Mouse (Mus musculus): Measurements from ENCODE around the gene Cux1. TPM values are rescaled to one million over a fixed set of nuclear protein-coding genes. Genes with fewer than 3 reads are reported as not detected.
"Not testable (repeated sequence)": the region's sequence is repeated elsewhere in the genome, so short reads cannot be mapped to it uniquely, and the experiment has no call there.

Gene Cux1
- polyA plus RNA-seq, 1 experiment from 2014 or later = 17.1 TPM

DNA sequence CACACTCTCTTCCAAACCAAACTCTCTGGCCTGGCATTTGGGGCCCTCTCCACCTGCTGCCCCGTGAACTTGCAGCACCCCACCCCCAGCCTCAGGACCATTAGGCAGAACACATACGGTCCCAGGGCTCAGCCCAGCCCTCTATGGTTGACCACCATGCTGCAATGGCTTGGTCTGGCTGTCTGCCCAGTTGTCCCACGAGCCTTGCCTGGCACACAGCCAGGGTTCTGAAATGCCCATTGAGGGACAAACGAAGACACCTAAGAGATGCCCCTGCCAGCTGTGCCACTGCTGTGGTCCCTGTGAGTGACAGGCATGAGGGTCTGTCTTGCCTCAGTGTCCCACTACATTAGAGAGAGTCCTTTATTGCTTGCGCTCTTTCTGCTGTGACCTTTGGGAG is 351.3 kb downstream of the Cux1 start:
- Histone ChIP-seq H3K36me3 (replicated peaks) (no peaks in the 10 kb centered on the region), H3K9me3 (replicated peaks) (no peaks in the 10 kb centered on the region), H3K4me2 (no peak overlapping the region), H3K9ac (no peak overlapping the region), H3K27me3 (no peaks in the 10 kb centered on the region), H3K4me1 (replicated peaks) (no peaks in the 10 kb centered on the region), H3K4me3 (replicated peaks) (no peak overlapping the region), H3K27ac (replicated peaks) (no peak overlapping the region)
- ATAC-seq (ENCODE audit: insufficient read depth) = no peak
- WGBS (ENCODE audit: insufficient replicate concordance) = 71% methylated on average over 5 of the region's 5 CpGs

DNA sequence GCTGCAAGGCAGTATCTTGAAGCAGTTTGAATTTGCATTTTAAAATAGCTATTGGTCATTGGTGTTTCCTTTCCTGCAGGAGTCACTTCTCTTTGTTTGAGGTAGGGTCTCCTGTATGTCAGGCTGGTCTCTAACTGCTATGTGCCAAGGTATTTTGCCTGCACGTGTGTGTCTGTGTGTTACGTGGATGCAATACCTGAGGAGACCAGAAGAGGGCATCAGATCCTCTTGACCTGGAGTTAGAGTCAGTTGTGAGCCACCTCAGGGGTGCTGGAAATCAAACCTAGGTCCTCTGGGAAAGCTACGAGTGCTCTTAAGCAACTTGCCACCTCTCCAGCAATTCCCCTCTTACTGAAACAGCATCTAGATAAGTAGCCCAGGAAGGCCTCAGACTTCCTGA is 352.1 kb downstream of the Cux1 start:
- ATAC-seq (ENCODE audit: insufficient read depth) = no peak
- H3K9me3 ChIP-seq (replicated peaks) = no peaks in the 10 kb centered on the region
- no peak overlapping the region for H3K9ac ChIP-seq
- no peak overlapping the region for H3K4me2 ChIP-seq
- H3K36me3 ChIP-seq (replicated peaks) = no peaks in the 10 kb centered on the region
- no peak overlapping the region for H3K4me3 ChIP-seq (replicated peaks)
- no peak overlapping the region for H3K27ac ChIP-seq (replicated peaks)
- 71% methylated on average over 3 of the region's 3 CpGs for WGBS (ENCODE audit: insufficient replicate concordance)
- no peaks in the 10 kb centered on the region for H3K27me3 ChIP-seq
- H3K4me1 ChIP-seq (replicated peaks) = no peaks in the 10 kb centered on the region

DNA sequence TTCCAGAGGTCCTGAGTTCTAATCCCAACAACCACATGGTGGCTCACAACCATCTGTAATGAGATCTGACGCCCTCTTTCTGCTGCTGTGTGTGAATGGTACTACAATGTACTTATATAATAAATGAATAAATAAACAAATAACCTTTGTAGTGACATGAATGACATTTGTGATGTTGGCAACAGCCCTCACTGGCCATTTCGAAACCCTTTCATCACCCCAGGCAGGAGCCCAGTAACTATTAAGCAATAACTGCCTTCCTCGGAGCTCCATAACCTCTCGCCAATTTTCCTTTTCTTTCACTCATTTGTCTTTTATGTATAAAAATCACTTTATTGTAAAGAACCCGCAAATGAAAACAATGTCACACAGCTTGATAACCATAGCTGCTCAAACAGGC is 353.6 kb downstream of the Cux1 start:
- Histone ChIP-seq H3K4me1 (replicated peaks) (no peaks in the 10 kb centered on the region), H3K9ac (no peak overlapping the region), H3K36me3 (replicated peaks) (no peaks in the 10 kb centered on the region), H3K9me3 (replicated peaks) (no peaks in the 10 kb centered on the region), H3K4me2 (no peak overlapping the region), H3K27me3 (no peaks in the 10 kb centered on the region), H3K4me3 (replicated peaks) (no peak overlapping the region), H3K27ac (replicated peaks) (no peak overlapping the region; the same call in 1 of the 2 replicates)
- 53% methylated on average over 5 of the region's 5 CpGs for WGBS (ENCODE audit: insufficient replicate concordance)
- no peak for ATAC-seq (ENCODE audit: insufficient read depth)

DNA sequence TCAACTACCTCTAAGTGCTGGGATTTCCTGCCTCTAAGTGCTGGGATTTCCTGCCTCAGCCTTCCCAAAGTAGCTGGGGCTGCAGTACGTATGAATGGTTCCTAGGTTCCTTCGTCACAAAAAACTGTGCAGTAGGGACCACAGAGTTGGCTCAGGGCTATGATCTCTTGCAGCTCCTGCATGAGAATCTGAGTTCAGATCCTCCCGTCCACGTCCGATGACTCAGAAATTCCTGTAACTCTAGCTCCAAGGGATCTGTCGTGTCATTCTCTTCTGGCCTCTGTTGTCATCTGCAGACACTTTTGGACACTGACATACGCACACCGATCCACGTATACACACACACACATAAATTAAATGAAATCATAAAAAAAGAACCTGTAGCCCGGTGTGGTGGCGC is 354.6 kb downstream of the Cux1 start:
- H3K4me2 ChIP-seq = no peak overlapping the region
- 70% methylated on average over 11 of the region's 11 CpGs for WGBS (ENCODE audit: insufficient replicate concordance)
- H3K27me3 ChIP-seq = no peaks in the 10 kb centered on the region
- H3K27ac ChIP-seq (replicated peaks) = no peak overlapping the region
- no peak for ATAC-seq (ENCODE audit: insufficient read depth)
- no peak overlapping the region for H3K4me3 ChIP-seq (replicated peaks)
- no peaks in the 10 kb centered on the region for H3K4me1 ChIP-seq (replicated peaks)
- no peaks in the 10 kb centered on the region for H3K9me3 ChIP-seq (replicated peaks)
- H3K36me3 ChIP-seq (replicated peaks) = no peaks in the 10 kb centered on the region
- H3K9ac ChIP-seq = no peak overlapping the region

DNA sequence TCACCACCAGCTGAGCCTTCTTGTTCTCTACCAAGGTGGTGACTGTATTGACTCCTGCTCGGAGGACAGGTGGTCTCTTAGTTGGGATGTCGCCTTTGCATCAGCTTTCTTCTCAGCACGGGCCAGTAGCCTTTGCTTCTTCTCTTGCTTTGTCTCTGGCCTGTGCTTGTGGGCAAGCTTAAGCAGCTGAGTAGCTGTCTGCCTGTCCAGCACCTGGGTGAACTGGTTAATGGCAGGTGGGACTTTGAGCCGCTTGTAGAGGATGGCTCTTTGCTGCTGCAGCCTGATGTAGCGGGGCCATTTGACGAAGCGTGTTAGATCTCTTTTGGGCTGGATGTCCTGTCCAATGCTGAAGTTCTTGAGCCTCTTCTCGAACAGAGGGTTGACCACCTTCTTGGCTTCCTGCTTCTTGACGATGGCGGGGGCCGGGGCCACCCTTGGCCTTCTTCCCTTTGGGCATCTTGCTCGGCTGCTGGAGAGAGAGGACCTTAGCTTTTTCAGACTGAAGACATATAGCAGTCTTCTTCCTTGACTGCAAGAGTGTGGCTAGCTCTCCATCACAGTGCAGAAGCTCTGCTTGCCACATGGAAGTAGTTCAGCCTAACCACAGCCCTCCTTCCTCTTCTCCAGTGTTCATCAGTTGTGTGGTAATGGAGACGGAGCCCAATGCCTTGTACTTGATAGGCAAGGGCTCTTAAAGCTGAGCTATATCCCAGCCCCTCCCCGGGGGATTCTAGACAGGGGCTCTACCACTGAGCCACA is 355.8 kb downstream of the Cux1 start:
- H3K9ac ChIP-seq; H3K4me1 ChIP-seq (replicated peaks); H3K9me3 ChIP-seq (replicated peaks); ATAC-seq (ENCODE audit: insufficient read depth); H3K4me2 ChIP-seq; H3K4me3 ChIP-seq (replicated peaks); H3K36me3 ChIP-seq (replicated peaks); H3K27me3 ChIP-seq: not testable (repeated sequence)
- peak overlapping the region; percentile 45; the same call in 1 of the 2 replicates for H3K27ac ChIP-seq (replicated peaks)
- WGBS (ENCODE audit: insufficient replicate concordance) = 60% methylated on average over 14 of the region's 14 CpGs

DNA sequence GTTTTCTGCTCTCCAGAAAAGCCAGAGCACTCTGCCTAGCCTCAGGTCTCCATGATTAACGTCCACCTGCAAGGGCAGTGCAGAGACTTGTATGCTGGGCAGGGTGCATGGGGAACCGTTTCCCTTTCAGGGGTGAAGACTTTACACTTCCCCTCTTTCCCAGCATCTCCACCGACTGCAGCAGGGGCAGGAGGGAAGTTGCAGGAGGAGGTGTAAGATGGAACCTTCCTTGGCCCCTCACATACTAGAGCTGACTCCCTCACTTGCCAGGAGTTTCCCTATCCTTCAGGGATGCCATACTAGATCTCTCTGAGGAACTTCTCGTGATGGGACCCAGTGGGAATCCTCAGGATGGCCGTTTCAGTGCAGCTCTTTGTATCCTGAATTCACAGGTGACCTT is 356.7 kb downstream of the Cux1 start:
- Histone ChIP-seq H3K36me3 (replicated peaks) (no peaks in the 10 kb centered on the region), H3K27me3 (no peaks in the 10 kb centered on the region), H3K27ac (replicated peaks) (no peak overlapping the region), H3K4me2 (no peak overlapping the region), H3K9me3 (replicated peaks) (no peaks in the 10 kb centered on the region), H3K4me1 (replicated peaks) (no peaks in the 10 kb centered on the region), H3K9ac (no peak overlapping the region), H3K4me3 (replicated peaks) (no peak overlapping the region)
- ATAC-seq (ENCODE audit: insufficient read depth) = no peak
- WGBS (ENCODE audit: insufficient replicate concordance) = 33% methylated on average over 5 of the region's 5 CpGs

DNA sequence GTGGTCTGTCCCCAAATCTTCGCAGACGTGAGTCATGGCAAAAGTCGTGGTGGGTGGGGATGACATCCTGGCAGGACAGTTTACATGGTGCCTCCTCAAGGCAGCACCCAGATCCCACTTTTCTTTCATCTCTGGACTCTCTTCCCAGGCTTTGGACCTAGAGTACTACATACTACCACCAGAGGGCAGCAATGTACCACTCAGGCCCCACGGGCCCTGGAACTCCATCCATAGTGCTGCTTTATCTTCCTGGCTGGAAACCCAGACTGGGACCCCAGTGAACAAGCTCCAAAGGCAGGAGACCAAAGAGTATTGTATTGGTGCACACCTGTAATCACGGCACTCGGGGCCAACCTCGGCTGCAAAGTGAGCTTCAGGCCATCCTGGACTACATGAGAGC is 365.5 kb downstream of the Cux1 start:
- ATAC-seq (ENCODE audit: insufficient read depth) = no peak
- H3K4me2 ChIP-seq = no peak overlapping the region
- 26% methylated on average over 7 of the region's 7 CpGs for WGBS (ENCODE audit: insufficient replicate concordance)

DNA sequence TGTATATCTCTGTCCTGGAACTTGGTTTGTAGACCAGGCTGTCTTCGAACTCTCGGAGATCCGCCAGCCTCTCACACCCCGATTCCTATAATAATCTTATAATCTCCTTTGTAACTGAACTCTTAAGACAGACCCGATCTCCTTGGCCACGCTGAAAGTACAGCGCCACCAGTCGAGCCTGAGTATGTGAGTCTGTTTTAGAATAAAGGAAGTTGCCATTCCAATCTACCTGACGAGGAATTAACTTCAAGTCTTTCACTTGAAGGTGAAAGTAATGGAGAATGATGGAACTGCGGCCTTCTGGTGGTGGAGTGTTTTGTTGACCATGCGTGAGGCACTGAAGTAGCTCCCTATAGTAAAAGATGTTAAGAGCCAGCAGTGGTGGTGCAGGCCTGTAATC is 367.8 kb downstream of the Cux1 start:
- peaks cover 20% of the 10 kb centered on the region for H3K4me1 ChIP-seq (replicated peaks)
- peak overlapping the region; percentile 91 for H3K4me3 ChIP-seq (replicated peaks)
- no peaks in the 10 kb centered on the region for H3K9me3 ChIP-seq (replicated peaks)
- H3K4me2 ChIP-seq = peak overlapping the region; percentile 83
- peak overlapping the region; percentile 92; the same call in 1 of the 2 replicates for H3K9ac ChIP-seq
- H3K27ac ChIP-seq (replicated peaks) = no peak overlapping the region; the same call in 1 of the 2 replicates
- H3K27me3 ChIP-seq = no peaks in the 10 kb centered on the region
- ATAC-seq (ENCODE audit: insufficient read depth) = no peak
- WGBS (ENCODE audit: insufficient replicate concordance) = 38% methylated on average over 11 of the region's 11 CpGs
- peaks cover 28% of the 10 kb centered on the region for H3K36me3 ChIP-seq (replicated peaks)

More for the DNA sequence above, 365.5 kb downstream of the Cux1 start:
- no peak overlapping the region for H3K4me3 ChIP-seq (replicated peaks)
- no peak overlapping the region for H3K27ac ChIP-seq (replicated peaks)
- H3K36me3 ChIP-seq (replicated peaks) = peaks cover 5% of the 10 kb centered on the region
- no peaks in the 10 kb centered on the region for H3K9me3 ChIP-seq (replicated peaks)
- H3K4me1 ChIP-seq (replicated peaks) = peaks cover 20% of the 10 kb centered on the region
- no peaks in the 10 kb centered on the region for H3K27me3 ChIP-seq
- no peak overlapping the region for H3K9ac ChIP-seq

DNA sequence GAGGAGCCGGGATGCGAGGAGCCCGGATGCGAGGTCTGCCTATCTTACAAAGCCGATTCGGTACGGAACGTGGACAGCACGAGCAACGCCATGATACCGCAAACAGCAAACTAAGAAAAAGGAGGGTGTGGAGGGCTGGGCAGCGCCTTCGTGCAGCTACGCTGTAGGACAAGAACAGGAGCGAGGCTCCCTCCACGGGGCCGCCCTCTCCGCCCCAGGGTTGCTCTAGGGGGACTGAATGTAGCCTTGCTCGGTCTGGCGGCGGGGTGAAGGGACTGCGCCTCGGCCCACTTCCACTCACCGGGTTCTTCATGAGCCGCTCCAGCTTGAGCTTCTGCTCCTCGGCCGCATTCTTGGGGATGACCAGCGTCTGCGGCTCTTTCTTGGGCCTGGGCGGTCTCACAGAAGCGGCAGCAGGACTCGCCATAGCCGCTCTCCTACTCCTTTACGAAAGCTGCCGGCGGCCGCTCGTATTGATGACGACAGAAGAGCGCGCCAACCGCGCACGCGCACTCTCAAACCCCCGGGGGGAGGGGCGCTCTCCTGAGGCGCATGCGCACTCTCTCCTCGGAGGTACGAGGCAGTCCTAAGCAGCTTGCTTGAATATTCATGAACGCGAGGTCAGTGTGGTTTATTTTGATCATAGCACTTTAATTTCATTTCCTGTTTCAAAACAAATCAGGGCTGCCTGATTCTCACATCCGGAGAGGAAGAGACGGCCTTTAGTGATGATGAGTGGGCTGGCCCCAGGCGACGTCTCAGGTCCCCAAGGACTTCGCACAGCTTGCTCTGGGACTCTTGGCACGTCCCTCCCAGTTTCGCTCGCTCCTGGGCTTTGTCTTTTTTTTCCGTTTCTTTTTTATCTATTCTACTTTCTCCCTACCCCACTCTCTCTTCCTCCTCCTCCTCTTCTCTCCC is 368.6 kb downstream of the Cux1 start, which contains the start of gene Prkrip1:
Gene Prkrip1 (minus strand): TSS at position 490 of the 918 bp plus-strand sequence.
- H3K9me3 ChIP-seq (replicated peaks) = no peaks in the 10 kb centered on the region
- H3K4me1 ChIP-seq (replicated peaks) = peaks cover 20% of the 10 kb centered on the region
- H3K4me2 ChIP-seq = peak within 1 kb of the TSS; percentile 83
- peak within 1 kb of the TSS; percentile 92 for H3K9ac ChIP-seq
- under 1% methylated on average over 62 of the region's 62 CpGs for WGBS (ENCODE audit: insufficient replicate concordance)
- H3K27ac ChIP-seq (replicated peaks) = peak within 1 kb of the TSS; percentile 87
- no peaks in the 10 kb centered on the region for H3K27me3 ChIP-seq
- peak within 1 kb of the TSS; percentile 91 for H3K4me3 ChIP-seq (replicated peaks)
- H3K36me3 ChIP-seq (replicated peaks) = peaks cover 36% of the 10 kb centered on the region
- ATAC-seq (ENCODE audit: insufficient read depth) = peak; percentile 91

Measured in liver, embryonic 15.5 days (tissue).